Mouse (Mus musculus): ENCODE results near the gene Rgl2.
A peak's percentile ranks its signal among the peaks of the same experiment; 100 is the strongest.
"Not testable (repeated sequence)": the region's sequence is repeated elsewhere in the genome, so short reads cannot be mapped to it uniquely, and the experiment has no call there.

The Rgl2 gene

GRCm38 (mm10) chr17:33929371-33930279 lies at the start of gene Rgl2:
TSS of gene Rgl2 (plus strand) at chr17:33929543.
- peak; percentile 88 to 91 for DNase-seq (ENCODE audit: low spot score in 2 of 2)

- not testable (repeated sequence) for DNase-seq (ENCODE audit: low spot score in 2 of 2)
These were observed 45.0 kb upstream of the Rgl2 start for GRCm38 (mm10) chr17:33884320-33884719.

GRCm38 (mm10) chr17:33887802-33888201 lies 41.5 kb upstream of the Rgl2 start:
- not testable (repeated sequence) for DNase-seq (ENCODE audit: low spot score in 2 of 2)

- not testable (repeated sequence) for DNase-seq (ENCODE audit: low spot score in 2 of 2)
These were observed 41.1 kb upstream of the Rgl2 start for GRCm38 (mm10) chr17:33888230-33888629.

GRCm38 (mm10) chr17:33889941-33890532 lies 39.3 kb upstream of the Rgl2 start:
- DNase-seq (ENCODE audit: low spot score in 2 of 2) = not testable (repeated sequence)

- DNase-seq (ENCODE audit: low spot score in 2 of 2) = peak; percentile 100
These were observed 38.7 kb upstream of the Rgl2 start, which contains the start of gene Kifc1 for GRCm38 (mm10) chr17:33890533-33891059. TSS of gene Kifc1 (minus strand) at chr17:33890661.

- no peak for DNase-seq (ENCODE audit: low spot score in 2 of 2)
These were observed 38.0 kb upstream of the Rgl2 start for GRCm38 (mm10) chr17:33891357-33891756.

- DNase-seq (ENCODE audit: low spot score in 2 of 2) = not testable (repeated sequence)
These were observed 37.5 kb upstream of the Rgl2 start for GRCm38 (mm10) chr17:33891892-33892291.

- no peak for DNase-seq (ENCODE audit: low spot score in 2 of 2)
These were observed 36.9 kb upstream of the Rgl2 start for GRCm38 (mm10) chr17:33892429-33892828.

- DNase-seq (ENCODE audit: low spot score in 2 of 2) = not testable (repeated sequence)
These were observed 36.3 kb upstream of the Rgl2 start for GRCm38 (mm10) chr17:33893011-33893410.

GRCm38 (mm10) chr17:33897114-33897794 lies 32.1 kb upstream of the Rgl2 start:
- peak in 1 of 2 experiments; percentile 59 for DNase-seq (ENCODE audit: low spot score in 2 of 2)

- not testable (repeated sequence) for DNase-seq (ENCODE audit: low spot score in 2 of 2)
These were observed 31.1 kb upstream of the Rgl2 start for GRCm38 (mm10) chr17:33898193-33898592.

- DNase-seq (ENCODE audit: low spot score in 2 of 2) = no peak
These were observed 29.7 kb upstream of the Rgl2 start for GRCm38 (mm10) chr17:33899642-33900041.

- DNase-seq (ENCODE audit: low spot score in 2 of 2) = no peak
These were observed 28.9 kb upstream of the Rgl2 start for GRCm38 (mm10) chr17:33900281-33900988.

GRCm38 (mm10) chr17:33900989-33901314 lies 28.4 kb upstream of the Rgl2 start:
- no peak for DNase-seq (ENCODE audit: low spot score in 2 of 2)

- no peak for DNase-seq (ENCODE audit: low spot score in 2 of 2)
These were observed 27.7 kb upstream of the Rgl2 start for GRCm38 (mm10) chr17:33901653-33902052.

- DNase-seq (ENCODE audit: low spot score in 2 of 2) = no peak
These were observed 27.3 kb upstream of the Rgl2 start for GRCm38 (mm10) chr17:33902079-33902478.

GRCm38 (mm10) chr17:33902491-33902890 lies 26.9 kb upstream of the Rgl2 start:
- no peak for DNase-seq (ENCODE audit: low spot score in 2 of 2)

- not testable (repeated sequence) for DNase-seq (ENCODE audit: low spot score in 2 of 2)
These were observed 25.3 kb upstream of the Rgl2 start for GRCm38 (mm10) chr17:33903911-33904651.

- not testable (repeated sequence) for DNase-seq (ENCODE audit: low spot score in 2 of 2)
These were observed 24.5 kb upstream of the Rgl2 start, which contains the start of gene Platr17 for GRCm38 (mm10) chr17:33904835-33905234. TSS of gene Platr17 (plus strand) at chr17:33905135.
